ENCODE assay signal across 8 mouse cellular contexts in the genomic region with DNA sequence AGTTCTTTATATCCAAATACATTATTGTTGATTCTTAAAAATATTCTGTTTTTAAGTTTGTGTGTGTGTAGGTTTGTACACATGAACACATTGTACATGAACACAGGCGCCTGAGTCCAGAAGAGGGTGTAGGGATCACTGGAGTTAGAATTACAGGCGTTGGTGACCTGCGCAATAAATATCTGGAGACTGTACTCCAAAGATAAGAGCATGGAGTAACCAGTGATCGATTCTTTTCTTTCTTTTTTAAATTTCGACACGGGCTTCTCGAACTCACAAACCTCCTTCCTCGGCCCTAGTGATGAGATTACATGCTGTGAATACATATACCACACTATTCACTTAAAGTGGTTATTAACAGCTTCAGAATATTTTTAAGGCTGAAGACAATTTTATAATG. TPM values are rescaled to one million over a fixed set of nuclear protein-coding genes. Genes with fewer than 3 reads are reported as not detected.
A peak's percentile ranks its signal among the peaks of the same experiment; 100 is the strongest.
DNase-seq lines count a peak whose midpoint lies in the region; ATAC-seq and TF ChIP-seq lines count a peak whose summit lies in the region.

No protein-coding gene starts in this region.

- no peak for DNase-seq in kidney, postnatal 0 days (ENCODE audit: low spot score)
- DNase-seq in kidney, postnatal 10 days = no peak
- DNase-seq in forebrain, embryonic 11.5 days (ENCODE audit: low spot score) = no peak
- no peak for DNase-seq in limb, embryonic 14.5 days (ENCODE audit: low spot score)
- no peak for DNase-seq in gastrocnemius, adult 8-10 months (ENCODE audit: low spot score in 2 of 2)
- DNase-seq in adrenal gland, adult (ENCODE audit: inconsistent age in 2 of 2, low spot score in 1 of 2) = no peak
- no peak for DNase-seq in thymus, postnatal 25 days

- H3K4me3 ChIP-seq in kidney, postnatal 0 days (replicated peaks; ENCODE audit: low read depth, low read length) = 0 out of 2 replicates have a peak overlapping the region, but pooled peaks have one; percentile 60
- H3K4me3 ChIP-seq in forebrain, embryonic 11.5 days (ENCODE audit: low read depth, low read length) = peak overlapping the region; percentile 74; the same call in 1 of the 2 replicates
- H3K4me3 ChIP-seq in limb, embryonic 14.5 days (replicated peaks; ENCODE audit: low read length) = peak overlapping the region; percentile 64
- peak overlapping the region; percentile 56; the same call in 1 of the 2 replicates for H3K4me3 ChIP-seq in neural tube, embryonic 14.5 days (ENCODE audit: low read depth, low read length)

- H3K4me2 ChIP-seq in kidney, postnatal 0 days (ENCODE audit: low read length) = peak overlapping the region; percentile 82
- H3K4me2 ChIP-seq in forebrain, embryonic 11.5 days (ENCODE audit: low read depth, low read length, severe bottlenecking) = no peak overlapping the region; the same call in 1 of the 2 replicates
- peak overlapping the region; percentile 75; the same call in 1 of the 2 replicates for H3K4me2 ChIP-seq in limb, embryonic 14.5 days (replicated peaks; ENCODE audit: low read depth, low read length, severe bottlenecking)
- peak overlapping the region; percentile 88 for H3K4me2 ChIP-seq in neural tube, embryonic 14.5 days (ENCODE audit: low read depth, low read length)

- H3K27me3 ChIP-seq in kidney, postnatal 0 days (ENCODE audit: insufficient read depth, low read length) = no peaks in the 10 kb centered on the region
- no peaks in the 10 kb centered on the region for H3K27me3 ChIP-seq in forebrain, embryonic 11.5 days (ENCODE audit: control insufficient read depth, insufficient read depth, low read length)
- no peaks in the 10 kb centered on the region for H3K27me3 ChIP-seq in limb, embryonic 14.5 days (ENCODE audit: control insufficient read depth, insufficient read depth, low read length)
- H3K27me3 ChIP-seq in neural tube, embryonic 14.5 days (ENCODE audit: control insufficient read depth, insufficient read depth, low read length) = no peaks in the 10 kb centered on the region

- TF ChIP-seq CTCF in kidney, postnatal 0 days (IDR thresholded peaks at IDR 0.05; ENCODE audit: low read depth) = no peak

- H3K27ac ChIP-seq in kidney, postnatal 0 days = no peak overlapping the region
- no peak overlapping the region for H3K27ac ChIP-seq in forebrain, embryonic 11.5 days (ENCODE audit: low read depth, low read length)
- no peak overlapping the region for H3K27ac ChIP-seq in limb, embryonic 14.5 days (replicated peaks; ENCODE audit: low read depth, low read length)
- H3K27ac ChIP-seq in neural tube, embryonic 14.5 days (ENCODE audit: low read depth, low read length) = no peak overlapping the region

- no peak for TF ChIP-seq POLR2A in limb, embryonic 14.5 days (IDR thresholded peaks at IDR 0.05; ENCODE audit: borderline replicate concordance, extremely low read depth, insufficient read depth, insufficient read length)

- 0 out of 2 replicates have a peak, but pooled peaks cover 2% of the 10 kb centered on the region for H3K4me1 ChIP-seq in kidney, postnatal 0 days (replicated peaks; ENCODE audit: insufficient read depth, low read length)
- H3K4me1 ChIP-seq in forebrain, embryonic 11.5 days (replicated peaks; ENCODE audit: control insufficient read depth, insufficient read depth, low read length) = peaks cover 3% of the 10 kb centered on the region
- 0 out of 2 replicates have a peak, but pooled peaks cover 5% of the 10 kb centered on the region for H3K4me1 ChIP-seq in limb, embryonic 14.5 days (ENCODE audit: control insufficient read depth, insufficient read depth, low read length)
- no peaks in the 10 kb centered on the region for H3K4me1 ChIP-seq in neural tube, embryonic 14.5 days (ENCODE audit: control insufficient read depth, insufficient read depth, low read length)

- WGBS in kidney, postnatal 0 days = 78% methylated on average over 8 of the region's 8 CpGs
- 78% methylated on average over 8 of the region's 8 CpGs for WGBS in forebrain, embryonic 11.5 days
- WGBS in limb, embryonic 14.5 days = 76% methylated on average over 8 of the region's 8 CpGs
- WGBS in neural tube, embryonic 14.5 days = 79% methylated on average over 8 of the region's 8 CpGs

- H3K36me3 ChIP-seq in kidney, postnatal 0 days (ENCODE audit: insufficient read depth, low read length) = no peaks in the 10 kb centered on the region
- no peaks in the 10 kb centered on the region for H3K36me3 ChIP-seq in forebrain, embryonic 11.5 days (ENCODE audit: control insufficient read depth, insufficient read depth, low read length)
- H3K36me3 ChIP-seq in limb, embryonic 14.5 days (ENCODE audit: control insufficient read depth, insufficient read depth, low read length) = no peaks in the 10 kb centered on the region
- no peaks in the 10 kb centered on the region for H3K36me3 ChIP-seq in neural tube, embryonic 14.5 days (ENCODE audit: control insufficient read depth, insufficient read depth, low read length)

- no peak for ATAC-seq in kidney, postnatal 0 days (replicated peaks; ENCODE audit: low FRiP score, low read depth)
- ATAC-seq in forebrain, embryonic 11.5 days (replicated peaks; ENCODE audit: low FRiP score) = 0 out of 2 replicates have a peak, but pooled peaks have one; percentile 10
- no peak for ATAC-seq in limb, embryonic 14.5 days (ENCODE audit: low FRiP score, low read depth)
- no peak for ATAC-seq in neural tube, embryonic 14.5 days (ENCODE audit: low read depth)

- no peak overlapping the region for H3K9ac ChIP-seq in kidney, postnatal 0 days (ENCODE audit: low read depth, low read length)
- no peak overlapping the region for H3K9ac ChIP-seq in forebrain, embryonic 11.5 days (ENCODE audit: low read length)
- no peak overlapping the region for H3K9ac ChIP-seq in limb, embryonic 14.5 days (ENCODE audit: low read depth, low read length, severe bottlenecking)
- no peak overlapping the region for H3K9ac ChIP-seq in neural tube, embryonic 14.5 days (replicated peaks; ENCODE audit: low read depth, low read length)

- no peaks in the 10 kb centered on the region for H3K9me3 ChIP-seq in kidney, postnatal 0 days (replicated peaks; ENCODE audit: low read length)
- no peaks in the 10 kb centered on the region for H3K9me3 ChIP-seq in forebrain, embryonic 11.5 days (ENCODE audit: control insufficient read depth, low read length)
- H3K9me3 ChIP-seq in limb, embryonic 14.5 days (ENCODE audit: control insufficient read depth, low read length) = no peaks in the 10 kb centered on the region
- no peaks in the 10 kb centered on the region for H3K9me3 ChIP-seq in neural tube, embryonic 14.5 days (ENCODE audit: control insufficient read depth, low read length)

RNA-seq across cellular contexts. Expression of gene Zfp239, which starts 0.6 kb away (rescaled TPM):
- polyA plus RNA-seq in kidney, postnatal 0 days (2015; fragmentation: Nextera tagmentation; extraction: Ambion mirVana) = 9.0 and 11.0 TPM in 2 replicates
- polyA plus RNA-seq in forebrain, embryonic 11.5 days (2014; fragmentation: Nextera tagmentation; extraction: Ambion mirVana) = 14.4 and 16.9 TPM in 2 replicates
- polyA plus RNA-seq in limb, embryonic 14.5 days (2012; rRNA removed) = 7.4 and 8.6 TPM in 2 replicates
- 9.7 and 11.8 TPM in 2 replicates for polyA plus RNA-seq in limb, embryonic 14.5 days (2014; fragmentation: Nextera tagmentation; extraction: Ambion mirVana)
- polyA plus RNA-seq in neural tube, embryonic 14.5 days (2014; fragmentation: Nextera tagmentation; extraction: Ambion mirVana) = 13.3 and 14.9 TPM in 2 replicates
- total RNA-seq in gastrocnemius, adult 8-10 months (2022) = 1 to 10 TPM; 1.1 to 2.7 (median 1.9) TPM

RNA-seq across cellular contexts. Expression of gene Zfp637, which starts 21.5 kb away (rescaled TPM):
- 93.5 and 95.6 TPM in 2 replicates for polyA plus RNA-seq in kidney, postnatal 0 days (2015; fragmentation: Nextera tagmentation; extraction: Ambion mirVana)
- 118 and 123 TPM in 2 replicates for polyA plus RNA-seq in forebrain, embryonic 11.5 days (2014; fragmentation: Nextera tagmentation; extraction: Ambion mirVana)
- polyA plus RNA-seq in limb, embryonic 14.5 days (2012; rRNA removed) = 67.2 and 85.1 TPM in 2 replicates
- polyA plus RNA-seq in limb, embryonic 14.5 days (2014; fragmentation: Nextera tagmentation; extraction: Ambion mirVana) = 148 and 172 TPM in 2 replicates
- 147 and 150 TPM in 2 replicates for polyA plus RNA-seq in neural tube, embryonic 14.5 days (2014; fragmentation: Nextera tagmentation; extraction: Ambion mirVana)
- total RNA-seq in gastrocnemius, adult 8-10 months (2022) = 10 to 100 TPM; 42.8 to 52.2 (median 43.6) TPM

RNA-seq across cellular contexts. Expression of gene Hnrnpf, which starts 37.7 kb away (rescaled TPM):
- 555 and 598 TPM in 2 replicates for polyA plus RNA-seq in kidney, postnatal 0 days (2015; fragmentation: Nextera tagmentation; extraction: Ambion mirVana)
- polyA plus RNA-seq in forebrain, embryonic 11.5 days (2014; fragmentation: Nextera tagmentation; extraction: Ambion mirVana) = 782 and 811 TPM in 2 replicates
- 385 and 486 TPM in 2 replicates for polyA plus RNA-seq in limb, embryonic 14.5 days (2012; rRNA removed)
- polyA plus RNA-seq in limb, embryonic 14.5 days (2014; fragmentation: Nextera tagmentation; extraction: Ambion mirVana) = 609 and 633 TPM in 2 replicates
- polyA plus RNA-seq in neural tube, embryonic 14.5 days (2014; fragmentation: Nextera tagmentation; extraction: Ambion mirVana) = 187 and 245 TPM in 2 replicates
- total RNA-seq in gastrocnemius, adult 8-10 months (2022) = 100 to 1,000 TPM in 1 of 4 experiments, 10 to 100 TPM in 3; 85.6 to 104 (median 94.2) TPM
